Mouse (Mus musculus) brain, adult 2 months (tissue): ENCODE data around the gene Hoxb3.

Experiments used
- DNase-seq: peaks from one replicate; pipeline ENCODE4 v3.0.0; 2011; ENCODE audit warnings: low read depth, low spot score

Hoxb3 gene

DNA sequence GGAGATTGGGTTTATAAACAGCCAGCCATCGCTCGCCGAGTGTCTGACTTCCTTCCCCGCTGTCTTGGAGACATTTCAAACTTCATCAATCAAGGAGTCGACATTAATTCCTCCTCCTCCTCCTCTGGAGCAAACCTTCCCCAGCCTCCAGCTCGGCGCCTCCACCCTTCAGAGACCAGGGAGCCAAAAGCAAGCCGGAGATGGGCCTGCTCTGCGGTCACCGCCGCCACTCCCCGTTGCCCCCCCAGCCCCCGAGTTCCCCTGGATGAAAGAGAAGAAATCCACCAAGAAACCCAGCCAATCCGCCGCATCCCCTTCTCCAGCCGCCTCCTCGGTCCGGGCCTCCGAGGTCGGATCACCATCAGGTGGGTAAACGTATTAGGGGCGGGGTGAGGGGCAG lies 28.7 kb downstream of the Hoxb3 start:
- DNase-seq: no peak

DNA sequence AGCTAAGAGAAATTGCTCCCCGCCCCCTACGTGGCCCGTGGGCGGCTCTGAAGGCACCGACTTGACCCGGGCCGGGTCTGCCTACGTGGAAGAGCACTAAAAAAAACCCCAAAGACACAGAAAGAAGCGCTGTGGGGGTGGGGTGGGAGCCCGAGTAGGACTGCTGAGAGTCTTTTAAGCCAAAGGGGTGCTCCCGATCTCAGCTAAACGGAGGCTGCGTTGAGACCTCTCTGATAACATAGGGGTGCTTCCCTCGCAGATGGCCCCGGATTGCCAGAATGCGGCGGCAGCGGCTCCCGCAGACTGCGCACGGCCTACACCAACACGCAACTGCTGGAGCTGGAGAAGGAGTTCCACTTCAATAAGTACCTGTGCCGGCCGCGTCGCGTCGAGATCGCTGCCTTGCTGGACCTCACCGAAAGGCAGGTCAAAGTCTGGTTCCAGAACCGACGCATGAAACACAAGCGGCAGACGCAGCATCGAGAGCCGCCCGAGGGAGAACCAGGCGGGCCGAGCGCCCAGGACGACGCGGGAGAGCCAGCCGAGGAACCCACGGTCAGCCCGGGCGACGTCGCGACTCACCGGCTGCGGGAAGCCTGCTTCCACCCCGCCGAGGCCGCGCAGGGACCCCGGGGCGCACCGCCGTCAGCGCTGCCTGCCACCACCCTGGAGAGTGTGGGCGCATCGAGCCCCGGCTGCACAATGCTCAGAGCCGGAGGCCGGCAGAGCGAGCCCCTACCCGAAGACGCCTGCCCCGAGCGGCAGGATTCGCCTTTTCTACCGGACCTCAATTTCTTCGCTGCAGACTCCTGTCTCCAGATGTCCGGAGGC lies 29.8 kb downstream of the Hoxb3 start:
- no peak for DNase-seq

GRCm38 (mm10) chr11:96353522-96353841 lies 30.4 kb downstream of the Hoxb3 start:
- no peak for DNase-seq

DNA sequence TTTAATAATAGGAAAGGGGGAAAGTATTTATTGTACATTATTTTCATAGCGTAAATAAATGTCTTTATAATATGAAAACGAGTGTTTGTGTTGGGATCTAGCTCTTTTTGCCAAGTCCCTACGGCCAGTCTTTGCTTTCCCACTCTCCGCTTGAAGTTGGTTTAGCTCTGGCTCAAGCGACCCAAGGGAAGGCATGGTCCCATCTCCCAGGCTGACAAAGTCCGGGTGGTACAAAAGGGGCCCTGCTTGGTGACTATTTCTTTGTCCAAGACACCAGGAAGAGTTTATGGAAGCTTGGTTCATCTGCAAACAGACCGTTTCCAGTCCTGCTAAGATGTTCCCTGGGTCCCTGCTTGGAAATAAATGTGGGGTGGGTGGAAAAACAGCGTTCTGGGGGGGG lies 30.8 kb downstream of the Hoxb3 start:
- no peak for DNase-seq

DNA sequence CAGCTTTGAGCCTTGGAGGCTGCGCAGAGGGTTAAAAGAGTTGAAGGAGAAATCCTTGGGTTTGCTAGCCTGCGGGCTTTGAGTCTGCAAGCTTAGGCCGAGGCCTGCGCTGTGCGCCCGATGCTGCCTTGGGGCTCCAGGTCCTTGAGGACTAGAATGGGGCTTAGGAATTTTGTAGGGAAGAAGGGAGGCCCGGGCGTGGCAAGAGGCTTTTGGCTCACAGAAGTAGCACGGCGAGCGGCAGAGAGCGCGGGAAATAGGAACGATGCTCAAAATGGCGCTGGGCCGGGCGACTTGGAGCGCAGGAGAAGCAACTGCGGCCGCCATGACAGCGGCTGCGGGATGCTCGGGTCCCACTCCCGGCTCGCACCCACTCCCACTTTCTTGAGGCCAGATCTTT lies 31.2 kb downstream of the Hoxb3 start:
- DNase-seq: no peak

DNA sequence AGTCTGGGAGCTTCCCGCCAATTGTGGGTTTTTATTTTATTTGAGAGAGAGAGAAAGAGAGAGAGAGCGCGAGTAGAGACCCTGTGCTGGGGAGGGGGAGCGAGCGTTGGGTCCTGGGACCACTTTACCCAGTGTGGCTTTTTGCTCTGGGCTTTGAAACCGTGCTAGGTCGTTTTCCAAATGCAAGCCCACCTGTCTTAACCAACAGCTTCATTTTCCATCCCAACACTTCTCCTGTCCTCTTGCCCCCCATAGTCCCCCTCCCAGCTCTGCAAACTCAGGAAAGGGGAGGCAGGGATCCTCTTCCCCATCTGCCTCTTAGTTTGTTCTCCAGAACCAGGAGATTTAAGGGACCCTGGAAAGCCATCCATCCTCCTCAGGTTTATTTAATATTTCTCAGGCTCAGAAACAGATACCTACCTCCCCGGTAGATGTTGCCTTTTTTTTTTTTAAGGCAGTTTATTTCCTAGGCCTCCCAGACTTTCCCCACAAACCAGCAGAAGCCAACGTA lies 31.7 kb downstream of the Hoxb3 start:
- no peak for DNase-seq

DNA sequence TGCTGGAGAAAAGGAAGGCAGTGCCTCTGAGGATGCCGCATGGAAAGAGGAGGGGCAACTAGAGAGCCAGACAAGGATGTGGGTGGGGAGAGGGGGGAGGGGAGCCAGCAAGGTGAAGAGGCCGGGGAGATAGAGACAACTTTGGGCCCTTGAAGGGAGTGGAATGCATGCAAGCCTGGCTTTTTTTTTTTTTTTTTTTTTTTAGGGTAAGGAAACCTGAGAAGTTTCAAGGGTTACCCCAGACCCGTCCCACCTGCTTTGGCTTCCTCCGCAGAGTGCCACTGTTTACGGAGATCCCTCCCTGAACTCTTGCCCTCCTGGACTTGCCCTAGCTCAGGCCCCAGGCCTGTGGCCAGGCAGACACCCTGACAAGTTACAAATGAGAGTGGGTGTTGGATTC lies 40.7 kb downstream of the Hoxb3 start:
- no peak for DNase-seq

DNA sequence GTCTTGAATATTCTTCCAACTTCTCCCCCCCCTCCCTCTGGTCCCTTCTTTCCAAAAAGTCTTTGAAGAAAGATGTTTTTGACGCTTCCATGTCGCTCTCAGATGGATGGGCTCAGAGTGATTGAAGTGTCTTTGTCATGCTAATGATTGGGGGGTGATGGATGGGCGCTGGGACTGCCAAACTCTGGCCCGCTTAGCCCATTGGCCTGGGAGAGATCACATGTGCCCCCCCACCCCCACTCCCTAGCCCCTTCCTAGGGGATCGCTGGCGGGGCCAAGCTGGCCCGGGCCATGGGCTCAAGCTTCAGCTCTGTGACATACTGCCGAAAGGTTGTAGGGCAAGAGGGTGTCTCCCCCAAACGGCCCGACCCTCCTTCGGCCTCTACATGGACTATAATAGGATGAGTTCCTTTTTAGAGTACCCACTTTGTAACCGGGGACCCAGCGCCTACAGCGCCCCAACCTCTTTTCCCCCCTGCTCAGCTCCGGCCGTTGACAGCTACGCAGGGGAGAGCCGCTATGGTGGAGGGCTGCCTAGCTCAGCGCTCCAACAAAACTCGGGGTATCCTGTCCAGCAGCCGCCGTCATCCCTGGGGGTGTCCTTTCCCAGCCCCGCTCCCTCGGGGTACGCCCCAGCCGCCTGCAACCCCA lies 42.4 kb downstream of the Hoxb3 start, which contains the start of gene Hoxb1:
TSS of gene Hoxb1 (plus strand) at position 312 of the 651 bp plus-strand sequence.
- DNase-seq: no peak

DNA sequence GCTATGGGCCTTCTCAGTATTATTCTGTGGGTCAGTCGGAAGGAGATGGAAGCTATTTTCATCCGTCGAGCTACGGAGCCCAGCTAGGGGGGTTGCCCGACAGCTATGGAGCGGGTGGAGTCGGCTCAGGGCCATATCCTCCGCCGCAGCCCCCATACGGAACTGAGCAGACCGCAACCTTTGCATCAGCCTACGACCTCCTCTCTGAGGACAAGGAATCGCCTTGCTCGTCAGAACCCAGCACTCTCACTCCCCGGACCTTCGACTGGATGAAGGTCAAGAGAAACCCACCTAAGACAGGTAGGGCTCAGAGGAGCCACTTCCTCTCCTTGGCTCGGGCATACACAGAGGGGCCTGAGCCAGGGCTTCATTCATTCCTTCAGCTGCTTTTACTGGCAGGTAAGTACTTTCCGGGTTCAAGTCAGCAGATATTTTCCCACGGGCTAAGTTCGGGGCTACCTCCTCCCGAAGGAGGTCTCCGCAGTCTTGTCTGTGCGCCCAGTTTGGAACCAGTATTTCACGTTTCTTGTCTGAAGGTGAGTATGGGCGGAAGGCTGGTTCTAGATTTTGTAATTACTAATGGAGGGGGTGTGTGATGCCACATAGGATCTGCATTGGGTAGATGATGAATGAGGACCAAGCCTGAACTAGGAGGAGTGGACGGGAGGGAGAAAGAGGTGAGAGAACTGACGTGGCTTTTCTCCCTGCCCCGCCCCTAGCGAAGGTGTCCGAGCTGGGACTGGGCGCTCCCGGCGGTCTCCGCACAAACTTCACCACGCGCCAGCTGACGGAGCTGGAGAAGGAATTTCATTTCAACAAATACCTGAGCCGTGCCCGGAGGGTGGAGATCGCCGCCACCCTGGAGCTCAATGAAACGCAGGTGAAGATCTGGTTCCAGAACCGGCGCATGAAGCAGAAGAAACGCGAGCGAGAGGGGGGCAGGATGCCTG lies 43.2 kb downstream of the Hoxb3 start:
- no peak for DNase-seq

GRCm38 (mm10) chr11:96367141-96367540 lies 44.0 kb downstream of the Hoxb3 start:
- no peak for DNase-seq

GRCm38 (mm10) chr11:96368686-96369085 lies 45.6 kb downstream of the Hoxb3 start:
- DNase-seq: no peak

- no peak for DNase-seq
These were observed 46.0 kb downstream of the Hoxb3 start for GRCm38 (mm10) chr11:96369140-96369539.

GRCm38 (mm10) chr11:96371726-96372125 lies 48.6 kb downstream of the Hoxb3 start:
- DNase-seq: no peak

- DNase-seq: no peak
These were observed 49.4 kb downstream of the Hoxb3 start for GRCm38 (mm10) chr11:96372519-96372918.

DNA sequence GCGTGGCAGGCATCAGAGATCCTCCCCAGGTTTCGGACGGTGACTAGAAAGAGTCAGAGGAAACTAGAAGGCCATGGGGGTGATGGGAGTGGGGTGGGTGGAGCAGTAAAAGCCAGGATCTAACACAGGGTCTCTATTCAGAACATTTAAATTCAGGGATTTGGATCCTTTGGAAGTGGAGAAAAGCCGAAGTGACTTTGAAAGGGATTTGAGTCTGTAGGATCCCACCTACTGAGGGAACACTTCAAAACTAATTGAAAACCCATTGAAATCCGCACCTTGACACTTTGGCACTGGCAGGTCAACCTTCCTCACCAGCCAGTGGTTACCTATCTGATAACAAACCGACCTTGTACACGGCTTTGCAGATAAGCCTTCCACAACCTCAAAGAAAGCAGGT lies 51.7 kb downstream of the Hoxb3 start:
- no peak for DNase-seq

DNA sequence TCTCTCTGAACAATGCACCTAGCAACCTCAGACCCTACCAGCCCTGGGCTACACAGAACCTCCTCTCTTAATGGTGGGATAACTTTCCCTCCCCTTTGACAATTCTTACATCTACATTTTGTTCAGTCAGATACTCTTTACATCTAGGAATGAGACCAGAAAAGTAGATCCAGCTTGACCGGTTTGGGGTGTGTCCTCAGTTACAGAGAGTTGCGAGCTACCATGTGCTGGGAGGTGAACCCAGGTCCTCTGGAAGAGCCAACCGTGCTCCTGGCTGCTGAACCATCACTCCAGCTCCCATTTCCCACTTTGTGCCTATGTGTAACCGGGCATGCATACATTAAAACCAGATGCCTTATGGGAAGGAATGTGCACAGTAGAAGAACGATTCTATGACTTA lies 60.3 kb downstream of the Hoxb3 start:
- no peak for DNase-seq

DNA sequence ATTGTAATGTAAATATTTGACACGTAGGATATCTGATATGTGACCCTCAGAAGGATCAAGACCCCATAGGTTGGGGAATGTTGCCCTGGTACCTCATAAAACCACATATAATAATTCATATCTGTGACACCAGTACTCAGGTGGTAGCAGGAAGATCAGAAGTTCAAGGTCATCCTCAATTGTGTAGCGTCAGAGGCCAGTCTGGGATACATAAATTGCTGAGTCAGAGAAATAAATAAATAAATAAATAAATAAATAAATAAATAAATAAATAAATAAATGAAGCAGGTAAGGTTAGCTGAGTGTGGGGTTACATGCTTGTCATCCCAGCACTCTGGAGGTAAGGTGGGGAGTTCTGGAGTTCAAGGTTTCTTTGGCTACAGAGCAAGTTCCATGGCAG lies 64.5 kb downstream of the Hoxb3 start:
- no peak for DNase-seq

DNA sequence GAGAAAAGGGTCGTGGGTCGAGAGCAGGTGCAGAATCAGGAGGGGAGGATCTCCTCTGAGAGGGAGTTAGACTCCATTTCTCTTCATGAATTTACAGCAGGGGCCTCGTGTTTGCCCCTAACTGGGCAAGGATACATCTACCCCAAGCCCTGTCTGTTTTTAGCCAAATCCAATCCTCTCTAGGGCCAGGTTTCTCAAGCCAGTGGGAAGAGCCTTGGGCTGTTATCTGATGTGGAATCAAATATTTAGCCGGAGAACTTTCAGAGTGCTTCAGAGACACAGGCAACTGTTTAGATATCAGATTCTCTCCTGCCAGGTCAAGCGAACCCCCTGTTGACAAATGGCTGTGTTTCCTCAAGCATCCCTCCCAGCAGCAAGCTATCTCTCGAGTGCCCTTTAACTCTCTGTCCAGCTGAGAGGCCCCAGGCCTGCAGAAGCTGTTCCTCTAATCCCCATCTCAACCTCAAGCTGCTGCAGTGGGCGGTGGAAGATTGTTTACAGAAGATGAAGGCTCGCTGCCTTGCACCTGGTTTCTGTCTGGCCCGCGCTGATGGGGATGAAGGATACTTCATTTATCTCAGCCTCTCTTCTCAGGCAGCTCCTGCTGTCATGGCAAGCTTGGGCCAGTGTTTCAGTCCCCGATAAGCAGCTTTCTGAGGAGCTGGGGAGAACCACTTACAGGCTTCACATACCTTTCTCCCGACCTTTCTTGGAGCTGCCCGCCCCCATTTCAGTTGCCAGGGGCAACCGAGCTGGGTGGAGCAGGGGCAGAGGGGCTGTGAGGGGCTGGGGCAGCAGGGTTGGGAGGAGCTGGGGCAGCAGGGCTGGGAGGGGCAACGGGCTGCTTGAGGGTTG lies 73.9 kb downstream of the Hoxb3 start:
- DNase-seq: no peak
